Mouse (Mus musculus) stomach, postnatal 0 days (tissue): Measurements from ENCODE around the gene Smc1a. TPM values are rescaled to one million over a fixed set of nuclear protein-coding genes. Genes with fewer than 3 reads are reported as not detected.

Experiments used
- ATAC-seq: fragments of 200-750 bp; cut with Nextera tagmentation; 2 replicates; pipeline ENCODE4 v1.8.0; 2017; ENCODE audit not compliant: low FRiP score, low TSS enrichment
- DNase-seq: peaks from one replicate; pipeline ENCODE4 v3.0.0-alpha.2; 2016; ENCODE audit warnings: low spot score
- H3K27ac ChIP-seq: fragments of 300-500 bp; sonication (generic); replicated peaks from 2 replicates; pipeline ENCODE4 v1.5.1; 2014; ENCODE audit warnings: mild to moderate bottlenecking, control low read depth
- H3K27me3 ChIP-seq: fragments of 300-500 bp; sonication (generic); 2 replicates; pipeline ENCODE4 v1.6.1; 2014; ENCODE audit warnings: low read length; ENCODE audit not compliant: control insufficient read depth, insufficient read depth
- H3K36me3 ChIP-seq: fragments of 300-500 bp; sonication (generic); 2 replicates; pipeline ENCODE4 v1.6.1; 2014; ENCODE audit warnings: low read length, mixed read lengths; ENCODE audit not compliant: control insufficient read depth, insufficient read depth
- H3K4me1 ChIP-seq: fragments of 300-500 bp; sonication (generic); replicated peaks from 2 replicates; pipeline ENCODE4 v1.6.1; 2014; ENCODE audit warnings: antibody characterized with exemption; ENCODE audit not compliant: control insufficient read depth, insufficient read depth
- H3K4me2 ChIP-seq: fragments of 300-500 bp; sonication (generic); replicated peaks from 2 replicates; pipeline ENCODE4 v1.6.1; 2014; ENCODE audit warnings: low read depth, mild to moderate bottlenecking, control low read depth, moderate library complexity
- H3K4me3 ChIP-seq: fragments of 300-500 bp; sonication (generic); 2 replicates; pipeline ENCODE4 v1.5.1; 2014; ENCODE audit warnings: low read depth, low read length, control low read depth
- H3K9ac ChIP-seq: fragments of 300-500 bp; sonication (generic); 2 replicates; pipeline ENCODE4 v1.6.1; 2014; ENCODE audit warnings: mild to moderate bottlenecking, low read length, control low read depth, mixed read lengths
- H3K9me3 ChIP-seq: fragments of 300-500 bp; sonication (generic); 2 replicates; pipeline ENCODE4 v1.6.1; 2016; ENCODE audit warnings: low read length; ENCODE audit not compliant: control insufficient read depth
- CTCF ChIP-seq: IDR thresholded peaks from 2 replicates; pipeline ENCODE4 v1.5.1; 2016; ENCODE audit warnings: antibody characterized with exemption, low read depth, mild to moderate bottlenecking, moderate library complexity
- EP300 ChIP-seq: optimal IDR thresholded peaks from 2 replicates; pipeline ENCODE3; 2016; ENCODE audit warnings: antibody characterized with exemption
- WGBS: fragments of 180-500 bp; shearing (Covaris S2); extraction: QIAGEN DNeasy Blood & Tissue Kit; methylation state at CpG from one replicate; pipeline ENCODE4 v1.1.7; 2014; 5-methylcytosine and 5-hydroxymethylcytosine counted together
- polyA plus RNA-seq: library from polyadenylated mRNA; unstranded; fragments of >200 nt; fragmentation: Nextera tagmentation; extraction: Ambion mirVana; gene quantifications from 2 replicates; pipeline ENCODE4 v1.2.1, GENCODE M21; 2015

Gene Smc1a
- 34.3 and 34.9 TPM in 2 replicates for polyA plus RNA-seq

- peak within 1 kb of the TSS; percentile 91 for H3K27ac ChIP-seq
- peak within 1 kb of the TSS; percentile 65 for H3K9ac ChIP-seq
- no peaks in the 10 kb centered on the region for H3K36me3 ChIP-seq
- H3K4me1 ChIP-seq: no peaks in the 10 kb centered on the region
- TF ChIP-seq EP300: peak; percentile 80
- TF ChIP-seq CTCF: no peak; the same call in 1 of the 2 replicates
- no peaks in the 10 kb centered on the region for H3K27me3 ChIP-seq
- no peaks in the 10 kb centered on the region for H3K9me3 ChIP-seq
- peak; percentile 99 for ATAC-seq
- WGBS: 12% methylated on average over 62 of the region's 64 CpGs
- peak within 1 kb of the TSS; percentile 47 for H3K4me3 ChIP-seq
- DNase-seq: peak; percentile 90
- H3K4me2 ChIP-seq: peak within 1 kb of the TSS; percentile 56
Measured at GRCm38 (mm10) chrX:152016151-152017145, at the start of gene Smc1a, which contains the start of gene Ribc1. Gene Smc1a, plus strand, starts transcription at chrX:152016428. Gene Ribc1, minus strand, starts transcription at chrX:152016295.

- no peaks in the 10 kb centered on the region for H3K9me3 ChIP-seq
- H3K4me2 ChIP-seq: no peak overlapping the region
- no peaks in the 10 kb centered on the region for H3K36me3 ChIP-seq
- DNase-seq: no peak
- no peak overlapping the region for H3K4me3 ChIP-seq
- no peak for TF ChIP-seq CTCF
- no peak for TF ChIP-seq EP300
- no peak overlapping the region for H3K27ac ChIP-seq
- no peak for ATAC-seq
- no peak overlapping the region for H3K9ac ChIP-seq
- 67% methylated on average over 4 of the region's 4 CpGs for WGBS
- H3K27me3 ChIP-seq: no peaks in the 10 kb centered on the region
- no peaks in the 10 kb centered on the region for H3K4me1 ChIP-seq
Measured at GRCm38 (mm10) chrX:151999006-151999710, 17.1 kb upstream of the Smc1a start.

GRCm38 (mm10) chrX:152001182-152001684 lies 15.0 kb upstream of the Smc1a start:
- Histone ChIP-seq H3K9ac (no peak overlapping the region), H3K4me1 (no peaks in the 10 kb centered on the region), H3K36me3 (no peaks in the 10 kb centered on the region), H3K4me2 (peak overlapping the region; percentile 68), H3K27me3 (no peaks in the 10 kb centered on the region), H3K4me3 (peak overlapping the region; percentile 44), H3K9me3 (no peaks in the 10 kb centered on the region), H3K27ac (no peak overlapping the region)
- TF ChIP-seq EP300 (no peak), CTCF (no peak)
- DNase-seq (no peak), ATAC-seq (no peak)
- 29% methylated on average over 9 of the region's 9 CpGs for WGBS

GRCm38 (mm10) chrX:152001737-152002710 lies 14.2 kb upstream of the Smc1a start, which contains the start of gene Hsd17b10:
Gene Hsd17b10, plus strand, starts transcription at chrX:152001845.
- DNase-seq (peak; percentile 88), ATAC-seq (peak; percentile 97)
- TF ChIP-seq CTCF: peak; percentile 50
- TF ChIP-seq EP300: no peak
- peak within 1 kb of the TSS; percentile 53 for H3K9ac ChIP-seq
- H3K27me3 ChIP-seq: no peaks in the 10 kb centered on the region
- no peaks in the 10 kb centered on the region for H3K9me3 ChIP-seq
- 16% methylated on average over 38 of the region's 41 CpGs for WGBS
- H3K4me3 ChIP-seq: peak within 1 kb of the TSS; percentile 44
- no peaks in the 10 kb centered on the region for H3K4me1 ChIP-seq
- H3K36me3 ChIP-seq: no peaks in the 10 kb centered on the region
- peak within 1 kb of the TSS; percentile 68 for H3K4me2 ChIP-seq
- H3K27ac ChIP-seq: peak within 1 kb of the TSS; percentile 70

- ATAC-seq (no peak), DNase-seq (no peak)
- H3K4me3 ChIP-seq: no peak overlapping the region
Measured at GRCm38 (mm10) chrX:152002865-152003264, 13.4 kb upstream of the Smc1a start.

More at GRCm38 (mm10) chrX:152002865-152003264, 13.4 kb upstream of the Smc1a start:
- H3K36me3 ChIP-seq: no peaks in the 10 kb centered on the region
- H3K9me3 ChIP-seq: no peaks in the 10 kb centered on the region
- WGBS: 49% methylated on average over 2 of the region's 2 CpGs
- H3K27ac ChIP-seq: no peak overlapping the region
- no peak for TF ChIP-seq EP300
- TF ChIP-seq CTCF: no peak
- peak overlapping the region; percentile 29; the same call in 1 of the 2 replicates for H3K4me2 ChIP-seq
- H3K9ac ChIP-seq: no peak overlapping the region
- H3K27me3 ChIP-seq: no peaks in the 10 kb centered on the region
- no peaks in the 10 kb centered on the region for H3K4me1 ChIP-seq
